Mouse (Mus musculus) frontal cortex, adult (tissue): Measurements from ENCODE around the gene Dhrs13.
"Not testable (repeated sequence)": the region's sequence is repeated elsewhere in the genome, so short reads cannot be mapped to it uniquely, and the experiment has no call there.

Experiments
- ATAC-seq: cut with Nextera tagmentation; 2 replicates; pipeline ENCODE4 v1.9.2; 2017; ENCODE audit warnings: mild to moderate bottlenecking, moderate library complexity, mixed read lengths; ENCODE audit not compliant: low TSS enrichment

The Dhrs13 gene

GRCm38 (mm10) chr11:78042290-78042870 lies 10.3 kb downstream of the Dhrs13 start:
- ATAC-seq, result not testable (repeated sequence)

- no peak for ATAC-seq
Observed at GRCm38 (mm10) chr11:78044758-78045251, 12.7 kb downstream of the Dhrs13 start.

GRCm38 (mm10) chr11:78048637-78049036 lies 16.6 kb downstream of the Dhrs13 start:
- ATAC-seq, result not testable (repeated sequence)

GRCm38 (mm10) chr11:78053078-78053477 lies 21.0 kb downstream of the Dhrs13 start:
- ATAC-seq, result no peak

- ATAC-seq, result no peak
Observed at GRCm38 (mm10) chr11:78056946-78057345, 24.9 kb downstream of the Dhrs13 start.

- peak; percentile 55; the same call in 1 of the 2 replicates for ATAC-seq
Observed at GRCm38 (mm10) chr11:78059833-78060757, 28.0 kb downstream of the Dhrs13 start.

- no peak for ATAC-seq
Observed at GRCm38 (mm10) chr11:78062563-78062962, 30.5 kb downstream of the Dhrs13 start.

GRCm38 (mm10) chr11:78065906-78066305 lies 33.8 kb downstream of the Dhrs13 start:
- no peak for ATAC-seq

- no peak for ATAC-seq
Observed at GRCm38 (mm10) chr11:78066641-78067040, 34.6 kb downstream of the Dhrs13 start.

GRCm38 (mm10) chr11:78067566-78067965 lies 35.5 kb downstream of the Dhrs13 start:
- no peak for ATAC-seq

GRCm38 (mm10) chr11:78069130-78069529 lies 37.0 kb downstream of the Dhrs13 start:
- no peak for ATAC-seq

- no peak for ATAC-seq
Observed at GRCm38 (mm10) chr11:78069646-78070045, 37.6 kb downstream of the Dhrs13 start.

- ATAC-seq, result no peak
Observed at GRCm38 (mm10) chr11:78071938-78072337, 39.9 kb downstream of the Dhrs13 start.

- no peak for ATAC-seq
Observed at GRCm38 (mm10) chr11:78072425-78073130, 40.5 kb downstream of the Dhrs13 start.

GRCm38 (mm10) chr11:78073577-78074276 lies 41.6 kb downstream of the Dhrs13 start:
- no peak for ATAC-seq

GRCm38 (mm10) chr11:78074277-78074652 lies 42.2 kb downstream of the Dhrs13 start:
- no peak for ATAC-seq

- no peak for ATAC-seq
Observed at GRCm38 (mm10) chr11:78074666-78075065, 42.6 kb downstream of the Dhrs13 start.

- peak; percentile 99 for ATAC-seq
Observed at GRCm38 (mm10) chr11:78079961-78080921, 48.2 kb downstream of the Dhrs13 start, which contains the start of gene Eral1. TSS of gene Eral1 (minus strand) at chr11:78080383.

- no peak for ATAC-seq
Observed at GRCm38 (mm10) chr11:78083595-78083994, 51.5 kb downstream of the Dhrs13 start.

- no peak for ATAC-seq
Observed at GRCm38 (mm10) chr11:78086925-78087479, 54.9 kb downstream of the Dhrs13 start.
